Mouse (Mus musculus): ENCODE data around the gene Sema4d.

- TF ChIP-seq CTCF (IDR thresholded peaks at IDR 0.05; ENCODE audit: low read depth, low read length) (no peak), POLR2AphosphoS5 (IDR thresholded peaks at IDR 0.05; ENCODE audit: insufficient replicate concordance, low read depth, low read length) (no peak), TAL1 (conservative IDR thresholded peaks at IDR 0.05; ENCODE audit: low read depth, low read length) (no peak)
Measured at GRCm38 (mm10) chr13:51643924-51644828, 149.4 kb downstream of the Sema4d start.

All from G1E (cell line).